Mouse (Mus musculus) lung, adult 2 months (tissue): ENCODE results near the gene Sult1e1.

Experiments used
- CTCF ChIP-seq: fragments of 200-500 bp; IDR thresholded peaks from 2 replicates; pipeline ENCODE4 v1.5.1; 2011; ENCODE audit warnings: mild to moderate bottlenecking, low read length, control low read depth; ENCODE audit not compliant: insufficient read depth
- POLR2A ChIP-seq: fragments of 200-500 bp; IDR thresholded peaks from 2 replicates; pipeline ENCODE4 v1.6.1; 2011; ENCODE audit warnings: low read depth, mild to moderate bottlenecking, control low read depth, low read length, borderline replicate concordance; ENCODE audit errors: extremely low read depth

DNA sequence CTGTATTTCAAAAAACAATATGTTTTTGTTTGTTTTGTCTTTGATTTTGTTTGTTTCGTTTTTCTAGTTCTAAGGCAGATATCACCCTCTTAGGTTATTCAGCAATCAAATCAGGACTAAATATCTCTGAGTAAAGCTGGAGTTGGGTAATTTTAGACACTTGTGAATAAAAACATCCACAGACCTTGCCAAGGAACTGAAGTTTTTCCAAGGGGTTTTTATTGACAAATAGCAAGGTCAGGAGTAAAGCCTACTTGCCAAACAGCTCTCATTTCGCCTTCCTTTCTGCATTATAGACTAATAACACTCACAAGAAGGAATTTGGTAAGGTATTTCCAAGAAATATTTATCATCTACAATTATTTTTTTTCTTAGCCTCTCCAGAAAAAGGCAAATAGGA lies 6.5 kb upstream of the Sult1e1 start:
- TF ChIP-seq POLR2A (no peak), CTCF (no peak)
